Mouse (Mus musculus) stomach, embryonic 16.5 days (tissue): ENCODE data around the gene Zbtb42. TPM values are rescaled to one million over a fixed set of nuclear protein-coding genes. Genes with fewer than 3 reads are reported as not detected.

ENCODE experiments used
- ATAC-seq: fragments of 200-750 bp; cut with Nextera tagmentation; 2 replicates; pipeline ENCODE4 v1.8.0; 2017; ENCODE audit warnings: moderate number of reproducible peaks, moderate TSS enrichment; ENCODE audit not compliant: insufficient read depth, low FRiP score
- H3K27ac ChIP-seq: fragments of 300-500 bp; sonication (generic); 2 replicates; pipeline ENCODE4 v1.5.1; 2014; ENCODE audit warnings: low read length
- H3K27me3 ChIP-seq: fragments of 300-500 bp; sonication (generic); 2 replicates; pipeline ENCODE4 v1.6.1; 2014; ENCODE audit warnings: low read length, control low read depth, mixed read lengths; ENCODE audit not compliant: control insufficient read depth, insufficient read depth
- H3K36me3 ChIP-seq: fragments of 300-500 bp; sonication (generic); 2 replicates; pipeline ENCODE4 v1.6.1; 2014; ENCODE audit warnings: low read length; ENCODE audit not compliant: control insufficient read depth, insufficient read depth
- H3K4me1 ChIP-seq: fragments of 300-500 bp; sonication (generic); 2 replicates; pipeline ENCODE4 v1.6.1; 2014; ENCODE audit warnings: low read length, control low read depth, mixed read lengths; ENCODE audit not compliant: control insufficient read depth, insufficient read depth
- H3K4me2 ChIP-seq: fragments of 300-500 bp; sonication (generic); 2 replicates; pipeline ENCODE4 v1.6.1; 2014; ENCODE audit warnings: low read depth, low read length, mixed read lengths
- H3K4me3 ChIP-seq: fragments of 300-500 bp; sonication (generic); replicated peaks from 2 replicates; pipeline ENCODE4 v1.5.1; 2014; ENCODE audit warnings: mild to moderate bottlenecking, low read length
- H3K9ac ChIP-seq: fragments of 300-500 bp; sonication (generic); 2 replicates; pipeline ENCODE4 v1.6.1; 2014; ENCODE audit warnings: low read length
- H3K9me3 ChIP-seq: fragments of 300-500 bp; sonication (generic); replicated peaks from 2 replicates; pipeline ENCODE4 v1.6.1; 2016; ENCODE audit warnings: low read length, control low read depth; ENCODE audit not compliant: control insufficient read depth
- WGBS: fragments of 180-500 bp; shearing (Covaris S2); extraction: QIAGEN DNeasy Blood & Tissue Kit; methylation state at CpG from one replicate; pipeline ENCODE4 v1.1.7; 2014; 5-methylcytosine and 5-hydroxymethylcytosine counted together
- microRNA-seq: library from miRNA; unstranded; fragments of <30 nt; microRNA quantifications from one replicate; pipeline ENCODE4, GENCODE M21; 2016
- polyA plus RNA-seq: library from polyadenylated mRNA; unstranded; fragments of >200 nt; fragmentation: Nextera tagmentation; extraction: Ambion mirVana; gene quantifications from 2 replicates; pipeline ENCODE4 v1.2.1, GENCODE M21; 2015

Zbtb42 gene
- polyA plus RNA-seq, 1 experiment from 2014 or later: 9.7 TPM

DNA sequence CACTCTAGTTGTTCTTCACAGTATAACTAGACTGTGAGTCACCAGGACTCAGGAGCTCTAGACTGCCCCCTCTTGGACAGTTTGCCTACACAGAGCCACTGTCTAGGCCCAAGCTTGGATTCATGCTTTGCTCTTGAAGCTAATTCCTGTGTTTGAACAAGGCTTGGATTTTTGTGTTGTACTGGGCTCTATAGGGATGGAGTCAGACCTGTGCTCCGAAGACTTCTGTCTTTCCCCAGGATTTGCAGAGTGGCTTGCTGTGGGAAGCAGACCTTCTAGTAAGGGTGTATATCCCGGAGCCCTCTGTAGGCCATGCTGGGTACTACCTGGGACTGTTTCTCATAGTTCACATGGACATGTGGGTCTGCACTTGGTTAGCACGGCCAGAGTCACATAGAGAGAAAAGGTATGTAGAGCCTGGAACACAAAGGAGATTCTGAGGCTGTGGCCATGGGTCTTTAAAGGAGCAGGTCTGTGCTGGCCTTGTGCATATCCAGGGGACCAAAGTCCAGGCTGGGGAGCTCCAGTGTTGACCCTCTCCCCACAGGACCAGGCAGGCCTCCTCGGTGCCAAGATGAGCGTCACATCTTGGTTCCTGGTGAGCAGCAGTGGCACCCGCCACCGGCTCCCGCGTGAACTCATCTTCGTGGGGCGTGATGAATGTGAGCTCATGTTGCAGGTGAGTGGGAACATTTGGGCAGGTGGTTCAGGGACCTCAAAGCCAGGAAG is 45.6 kb downstream of the Zbtb42 start:
- ATAC-seq: no peak
- Histone ChIP-seq H3K4me2 (no peak overlapping the region; the same call in 1 of the 2 replicates), H3K27me3 (no peaks in the 10 kb centered on the region), H3K4me3 (no peak overlapping the region), H3K36me3 (no peaks in the 10 kb centered on the region), H3K9me3 (no peaks in the 10 kb centered on the region), H3K9ac (no peak overlapping the region), H3K4me1 (peaks cover 24% of the 10 kb centered on the region), H3K27ac (no peak overlapping the region)
- WGBS: 76% methylated on average over 11 of the region's 11 CpGs

- no peak for ATAC-seq
- Histone ChIP-seq H3K36me3 (peaks cover 6% of the 10 kb centered on the region), H3K27ac (peak overlapping the region; percentile 38; the same call in 1 of the 2 replicates), H3K4me2 (no peak overlapping the region), H3K4me3 (no peak overlapping the region), H3K9ac (no peak overlapping the region), H3K9me3 (no peaks in the 10 kb centered on the region), H3K27me3 (no peaks in the 10 kb centered on the region), H3K4me1 (peaks cover 27% of the 10 kb centered on the region)
- WGBS: 64% methylated on average over 8 of the region's 8 CpGs
Observed at GRCm38 (mm10) chr12:112727801-112728200, 49.2 kb downstream of the Zbtb42 start.

GRCm38 (mm10) chr12:112730808-112731207 is 52.2 kb downstream of the Zbtb42 start:
- no peak overlapping the region for H3K4me3 ChIP-seq
- no peaks in the 10 kb centered on the region for H3K27me3 ChIP-seq
- peaks cover 10% of the 10 kb centered on the region for H3K36me3 ChIP-seq
- H3K4me2 ChIP-seq: no peak overlapping the region
- H3K27ac ChIP-seq: peak overlapping the region; percentile 70; the same call in 1 of the 2 replicates
- WGBS: 65% methylated on average over 14 of the region's 14 CpGs
- H3K4me1 ChIP-seq: peaks cover 10% of the 10 kb centered on the region
- peak; percentile 67; the same call in 1 of the 2 replicates for ATAC-seq
- H3K9me3 ChIP-seq: no peaks in the 10 kb centered on the region
- H3K9ac ChIP-seq: no peak overlapping the region

Small RNA genes lying within 50 kb of the gene (microRNA-seq; reads per million reads assigned to microRNA genes)
- gene Mir6939: 0.83 reads per million

Other genes starting within 250 kb of the Zbtb42 start
- 0.19 and 0.22 TPM in 2 replicates for gene A530016L24Rik, start 189.4 kb upstream of the Zbtb42 start, polyA plus RNA-seq
- gene Tmem179, start 162.1 kb upstream of the Zbtb42 start, polyA plus RNA-seq: 2.4 TPM in 2 replicates
- 2.9 and 3.9 TPM in 2 replicates for gene Inf2, start 90.0 kb upstream of the Zbtb42 start, polyA plus RNA-seq
- 2.7 and 10.3 TPM in 2 replicates for gene Adssl1, start 58.8 kb upstream of the Zbtb42 start, polyA plus RNA-seq
- 152 and 171 TPM in 2 replicates for gene Siva1, start 34.1 kb upstream of the Zbtb42 start, polyA plus RNA-seq
- gene Akt1, start 3.9 kb upstream of the Zbtb42 start, polyA plus RNA-seq: 50.7 and 52.8 TPM in 2 replicates
- gene Cep170b, start 41.6 kb downstream of the Zbtb42 start, polyA plus RNA-seq: 19.8 and 21.9 TPM in 2 replicates
- 13.7 and 17.1 TPM in 2 replicates for gene Pld4, start 81.8 kb downstream of the Zbtb42 start, polyA plus RNA-seq
- gene Ahnak2, start 123.8 kb downstream of the Zbtb42 start, polyA plus RNA-seq: 4.9 and 5.4 TPM in 2 replicates
- 5.8 and 6.9 TPM in 2 replicates for gene Clba1, start 130.1 kb downstream of the Zbtb42 start, polyA plus RNA-seq
- gene Cdca4, start 150.6 kb downstream of the Zbtb42 start, polyA plus RNA-seq: 87.7 and 87.9 TPM in 2 replicates
- gene Gpr132, start 189.4 kb downstream of the Zbtb42 start, polyA plus RNA-seq: 0.15 and 0.22 TPM in 2 replicates